Mouse (Mus musculus): ENCODE measurements around the gene Kirrel. TPM values are rescaled to one million over a fixed set of nuclear protein-coding genes. Genes with fewer than 3 reads are reported as not detected.
A peak's percentile ranks its signal among the peaks of the same experiment; 100 is the strongest.

Kirrel gene
- polyA plus RNA-seq, 1 experiment from 2014 or later, result 7.6 TPM

DNA sequence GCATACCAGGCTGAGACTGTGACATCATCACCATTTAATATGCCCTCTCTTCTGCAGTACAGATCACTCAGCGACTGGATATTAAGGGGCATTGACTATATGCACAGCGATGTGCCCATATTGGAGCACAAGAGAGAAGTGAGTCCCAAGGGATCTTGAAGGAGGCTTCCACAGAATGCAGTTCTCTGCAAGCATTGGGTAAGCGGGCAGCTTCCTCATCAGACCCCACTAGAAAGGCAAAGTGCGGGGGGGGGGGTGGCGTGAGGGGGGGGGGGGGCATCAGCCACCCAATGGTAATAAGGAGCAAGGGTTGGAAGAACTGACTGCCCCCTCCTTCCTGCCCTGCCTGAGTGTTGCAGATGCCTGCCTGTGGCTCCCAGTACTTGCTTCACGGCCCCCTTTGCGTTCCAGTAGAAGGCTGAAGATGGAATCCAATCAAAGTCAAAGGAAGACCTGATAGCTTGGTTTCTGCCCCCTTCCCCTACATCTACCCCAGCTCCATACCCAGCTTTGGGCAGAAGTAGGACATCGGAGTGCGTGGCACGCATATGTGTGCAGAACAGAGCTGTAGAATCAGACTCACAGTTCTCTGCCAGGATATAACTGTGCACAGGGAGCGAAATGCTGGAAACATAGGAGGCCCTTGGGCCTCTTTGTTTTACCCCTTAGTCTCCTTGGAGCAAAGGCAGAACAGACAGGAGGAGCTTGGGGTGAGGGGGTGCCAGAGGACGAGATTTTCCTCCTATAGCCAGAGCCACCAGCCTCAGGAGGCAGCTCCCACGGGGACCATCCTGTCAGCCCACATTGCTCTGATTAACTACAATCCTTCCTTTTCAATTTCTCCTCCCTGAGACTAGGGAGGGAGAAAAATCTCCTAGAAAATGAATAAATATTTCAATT, 3.1 kb downstream of the Kirrel start:
- H3K4me1 ChIP-seq (ENCODE audit: control insufficient read depth, insufficient read depth, low read length), result peaks cover 67% of the 10 kb centered on the region
- H3K9ac ChIP-seq (ENCODE audit: low read length), result peak overlapping the region; percentile 91
- peak overlapping the region; percentile 87 for H3K27ac ChIP-seq (ENCODE audit: low read length)
- H3K27me3 ChIP-seq (ENCODE audit: control insufficient read depth, insufficient read depth, low read length), result no peaks in the 10 kb centered on the region
- 40% methylated on average over 12 of the region's 13 CpGs for WGBS
- peak overlapping the region; percentile 86 for H3K4me3 ChIP-seq (ENCODE audit: low read length)
- H3K36me3 ChIP-seq (ENCODE audit: control insufficient read depth, insufficient read depth), result no peaks in the 10 kb centered on the region
- peak overlapping the region; percentile 75 for H3K4me2 ChIP-seq (ENCODE audit: low read depth, low read length)
- no peaks in the 10 kb centered on the region for H3K9me3 ChIP-seq (replicated peaks; ENCODE audit: control insufficient read depth, low read length)
- no peak for ATAC-seq (replicated peaks; ENCODE audit: extremely low read depth, insufficient read depth, low FRiP score)

DNA sequence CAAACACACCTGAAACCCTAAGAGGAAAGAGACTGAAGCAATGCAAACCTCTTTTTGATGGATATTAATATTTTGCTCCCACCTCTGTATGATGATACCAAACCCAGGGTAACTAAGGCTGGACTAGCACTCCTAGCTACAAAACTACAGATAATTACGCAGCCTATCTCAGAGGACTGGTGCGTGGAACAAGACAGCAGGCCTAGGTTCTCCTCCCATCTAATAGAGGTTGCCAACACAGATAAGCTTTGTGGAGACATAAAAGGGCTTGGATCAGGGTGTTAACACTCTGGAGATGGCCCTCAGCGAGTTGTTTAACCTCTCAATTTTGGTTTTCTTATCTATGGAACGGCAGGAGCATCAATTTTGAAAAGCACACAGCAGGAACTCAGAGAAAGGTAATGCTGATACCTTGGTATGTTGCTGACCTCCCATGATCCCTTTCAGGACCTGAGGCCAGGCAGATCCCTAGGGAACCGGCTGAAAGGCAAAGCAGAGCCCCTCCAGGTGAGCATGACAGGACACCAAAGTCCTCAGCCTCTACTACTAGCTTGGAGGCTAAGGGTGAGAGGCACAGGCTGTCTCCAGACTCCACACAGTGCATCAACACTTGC, 5.0 kb downstream of the Kirrel start:
- no peaks in the 10 kb centered on the region for H3K36me3 ChIP-seq (ENCODE audit: control insufficient read depth, insufficient read depth)
- H3K9ac ChIP-seq (ENCODE audit: low read length), result no peak overlapping the region
- H3K27ac ChIP-seq (ENCODE audit: low read length), result no peak overlapping the region
- 37% methylated on average over 5 of the region's 5 CpGs for WGBS
- H3K4me3 ChIP-seq (ENCODE audit: low read length), result no peak overlapping the region
- H3K9me3 ChIP-seq (replicated peaks; ENCODE audit: control insufficient read depth, low read length), result no peaks in the 10 kb centered on the region
- H3K4me1 ChIP-seq (ENCODE audit: control insufficient read depth, insufficient read depth, low read length), result peaks cover 76% of the 10 kb centered on the region
- no peaks in the 10 kb centered on the region for H3K27me3 ChIP-seq (ENCODE audit: control insufficient read depth, insufficient read depth, low read length)
- no peak for ATAC-seq (replicated peaks; ENCODE audit: extremely low read depth, insufficient read depth, low FRiP score)
- no peak overlapping the region for H3K4me2 ChIP-seq (ENCODE audit: low read depth, low read length)

DNA sequence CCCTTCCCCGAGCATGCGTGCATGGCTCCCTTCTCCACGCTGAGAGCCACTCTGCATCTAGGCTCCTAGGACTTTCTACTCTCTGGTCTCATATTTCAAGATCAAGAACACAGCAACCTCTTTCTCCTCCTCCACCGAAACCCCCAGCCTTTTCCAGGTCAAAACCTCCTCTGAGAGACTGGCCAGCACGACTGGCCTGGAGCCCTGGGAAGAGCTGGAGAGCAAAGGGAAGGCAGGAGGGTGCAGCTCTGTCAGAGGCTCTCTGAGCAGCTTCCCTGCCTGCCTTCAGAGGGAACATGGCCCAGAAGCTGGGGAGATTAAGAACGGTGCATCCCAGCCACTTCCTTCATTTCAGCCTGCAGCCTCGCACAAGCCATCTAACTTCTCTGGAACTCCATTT, 5.8 kb downstream of the Kirrel start:
- Histone ChIP-seq H3K27ac (ENCODE audit: low read length) (no peak overlapping the region), H3K4me1 (ENCODE audit: control insufficient read depth, insufficient read depth, low read length) (peaks cover 78% of the 10 kb centered on the region), H3K9me3 (replicated peaks; ENCODE audit: control insufficient read depth, low read length) (no peaks in the 10 kb centered on the region), H3K36me3 (ENCODE audit: control insufficient read depth, insufficient read depth) (no peaks in the 10 kb centered on the region), H3K4me2 (ENCODE audit: low read depth, low read length) (no peak overlapping the region), H3K4me3 (ENCODE audit: low read length) (no peak overlapping the region), H3K27me3 (ENCODE audit: control insufficient read depth, insufficient read depth, low read length) (no peaks in the 10 kb centered on the region), H3K9ac (ENCODE audit: low read length) (no peak overlapping the region)
- no peak for ATAC-seq (replicated peaks; ENCODE audit: extremely low read depth, insufficient read depth, low FRiP score)
- 44% methylated on average over 7 of the region's 7 CpGs for WGBS

DNA sequence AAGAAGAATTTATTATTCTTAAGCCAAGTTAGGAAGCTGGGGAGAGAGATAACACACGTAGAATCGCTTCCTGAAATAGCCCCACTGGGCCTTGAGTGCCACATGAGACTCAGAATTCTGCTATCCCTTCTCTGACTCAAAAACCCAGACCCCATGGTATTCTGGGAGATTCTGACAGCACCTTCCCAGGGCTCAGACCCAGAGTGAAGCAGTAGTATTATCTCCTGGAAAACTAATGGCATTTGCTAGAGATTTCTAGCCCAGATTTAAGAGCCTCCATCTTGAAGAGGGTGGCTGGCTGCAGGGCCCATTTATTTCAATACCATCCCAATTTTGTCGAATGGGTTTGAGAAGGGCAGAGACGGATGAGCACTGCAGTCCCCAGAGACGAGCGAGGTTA, 6.9 kb downstream of the Kirrel start:
- 55% methylated on average over 6 of the region's 6 CpGs for WGBS
- Histone ChIP-seq H3K4me1 (ENCODE audit: control insufficient read depth, insufficient read depth, low read length) (peaks cover 74% of the 10 kb centered on the region), H3K9ac (ENCODE audit: low read length) (no peak overlapping the region), H3K4me2 (ENCODE audit: low read depth, low read length) (no peak overlapping the region), H3K4me3 (ENCODE audit: low read length) (no peak overlapping the region), H3K27me3 (ENCODE audit: control insufficient read depth, insufficient read depth, low read length) (no peaks in the 10 kb centered on the region), H3K36me3 (ENCODE audit: control insufficient read depth, insufficient read depth) (no peaks in the 10 kb centered on the region), H3K9me3 (replicated peaks; ENCODE audit: control insufficient read depth, low read length) (no peaks in the 10 kb centered on the region), H3K27ac (ENCODE audit: low read length) (peak overlapping the region; percentile 36)
- no peak for ATAC-seq (replicated peaks; ENCODE audit: extremely low read depth, insufficient read depth, low FRiP score)

DNA sequence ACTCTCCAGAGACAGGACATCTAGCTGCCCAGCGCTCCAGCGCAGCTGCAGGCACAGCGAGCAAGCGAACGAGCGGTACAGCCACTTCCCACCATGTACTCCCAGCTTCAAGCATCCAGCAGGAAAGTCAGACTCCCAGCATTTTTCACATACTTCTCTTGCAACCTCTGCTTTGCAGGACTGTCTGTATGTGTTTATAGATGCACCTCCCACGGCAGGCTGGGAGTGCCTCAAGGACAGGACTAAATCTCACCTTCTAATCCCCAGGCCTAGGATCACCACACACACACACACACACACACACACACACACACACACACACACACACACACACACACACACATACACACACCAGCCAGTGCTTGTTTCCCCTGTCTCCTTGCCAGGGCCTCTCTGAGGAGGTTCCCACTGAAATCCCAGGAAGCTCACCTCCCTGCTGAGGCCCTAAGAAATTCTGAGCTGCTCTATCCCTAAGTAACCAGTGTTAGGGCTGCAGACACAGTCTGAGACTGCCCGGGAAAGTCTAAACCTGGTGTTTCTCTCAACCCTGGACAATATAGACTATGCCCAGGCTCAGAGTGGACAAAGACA, 9.2 kb downstream of the Kirrel start:
- 29% methylated on average over 8 of the region's 8 CpGs for WGBS
- H3K4me1 ChIP-seq (ENCODE audit: control insufficient read depth, insufficient read depth, low read length), result peaks cover 67% of the 10 kb centered on the region
- H3K36me3 ChIP-seq (ENCODE audit: control insufficient read depth, insufficient read depth), result no peaks in the 10 kb centered on the region
- H3K9me3 ChIP-seq (replicated peaks; ENCODE audit: control insufficient read depth, low read length), result no peaks in the 10 kb centered on the region
- no peak overlapping the region for H3K4me3 ChIP-seq (ENCODE audit: low read length)
- no peaks in the 10 kb centered on the region for H3K27me3 ChIP-seq (ENCODE audit: control insufficient read depth, insufficient read depth, low read length)
- peak; percentile 44; the same call in 1 of the 2 replicates for ATAC-seq (replicated peaks; ENCODE audit: extremely low read depth, insufficient read depth, low FRiP score)
- H3K4me2 ChIP-seq (ENCODE audit: low read depth, low read length), result peak overlapping the region; percentile 39
- peak overlapping the region; percentile 51 for H3K9ac ChIP-seq (ENCODE audit: low read length)
- peak overlapping the region; percentile 80 for H3K27ac ChIP-seq (ENCODE audit: low read length)

DNA sequence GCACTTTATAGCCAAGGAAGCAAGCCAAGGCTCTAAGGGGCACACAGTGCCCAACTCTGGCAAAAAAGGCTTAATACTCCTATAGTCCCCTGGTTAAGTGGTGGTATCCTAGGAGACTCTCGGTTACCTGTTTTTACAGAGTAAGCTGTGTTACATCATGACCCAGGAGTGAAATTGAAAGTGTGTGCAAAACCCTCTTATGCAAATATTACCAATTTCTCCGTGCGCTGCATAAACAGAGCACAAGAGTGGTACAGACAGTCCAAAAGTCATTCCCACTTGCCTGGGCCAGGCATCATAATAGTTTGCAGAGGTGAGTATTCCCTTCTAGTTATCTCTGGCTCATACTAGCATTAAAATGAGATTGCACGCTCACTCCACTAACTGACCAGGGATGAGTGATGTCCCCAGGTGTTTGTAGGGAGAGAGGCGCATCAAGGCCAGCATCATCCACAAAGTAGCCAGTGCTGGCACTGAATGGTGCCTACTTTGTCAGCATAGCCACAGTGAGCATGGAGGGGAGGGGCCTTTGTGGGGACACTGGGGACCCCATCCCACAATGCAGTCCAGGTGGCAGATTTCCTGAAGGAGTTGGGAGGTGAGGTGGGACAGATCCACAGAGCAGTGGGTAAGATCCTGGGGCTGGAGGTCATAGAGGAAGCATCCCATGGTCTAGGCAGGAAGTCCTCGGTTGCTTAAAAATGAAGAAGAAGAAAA, 10.3 kb downstream of the Kirrel start:
- H3K27ac ChIP-seq (ENCODE audit: low read length), result no peak overlapping the region; the same call in 1 of the 2 replicates

DNA sequence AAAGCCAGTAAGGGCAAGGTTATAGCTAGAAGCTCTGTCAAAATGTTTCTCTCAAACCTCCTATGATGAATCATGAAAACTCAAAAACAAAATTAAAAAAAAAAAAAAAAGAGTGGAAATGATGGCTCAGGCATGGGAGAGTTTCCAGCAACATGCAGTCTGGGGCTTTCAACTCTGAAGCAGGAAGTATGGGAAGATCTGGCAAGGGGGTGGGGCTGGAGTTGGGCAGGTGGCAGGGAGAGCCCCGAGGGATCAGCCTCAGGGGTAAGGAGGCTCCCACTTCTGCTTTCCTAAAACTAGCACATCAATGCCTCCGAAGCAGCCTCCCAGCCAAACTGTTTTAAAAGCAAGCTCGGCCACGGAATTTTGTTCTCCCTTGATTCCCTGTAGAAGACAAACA, 11.4 kb downstream of the Kirrel start:
- WGBS, result 49% methylated on average over 4 of the region's 4 CpGs
- H3K27me3 ChIP-seq (ENCODE audit: control insufficient read depth, insufficient read depth, low read length), result no peaks in the 10 kb centered on the region
- peaks cover 62% of the 10 kb centered on the region for H3K4me1 ChIP-seq (ENCODE audit: control insufficient read depth, insufficient read depth, low read length)
- no peak overlapping the region for H3K9ac ChIP-seq (ENCODE audit: low read length)
- H3K9me3 ChIP-seq (replicated peaks; ENCODE audit: control insufficient read depth, low read length), result no peaks in the 10 kb centered on the region
- H3K4me3 ChIP-seq (ENCODE audit: low read length), result no peak overlapping the region
- H3K4me2 ChIP-seq (ENCODE audit: low read depth, low read length), result no peak overlapping the region
- ATAC-seq (replicated peaks; ENCODE audit: extremely low read depth, insufficient read depth, low FRiP score), result no peak
- no peaks in the 10 kb centered on the region for H3K36me3 ChIP-seq (ENCODE audit: control insufficient read depth, insufficient read depth)
- no peak overlapping the region for H3K27ac ChIP-seq (ENCODE audit: low read length)

More for the DNA sequence above, 10.3 kb downstream of the Kirrel start:
- WGBS, result 87% methylated on average over 6 of the region's 6 CpGs
- ATAC-seq (replicated peaks; ENCODE audit: extremely low read depth, insufficient read depth, low FRiP score), result no peak
- Histone ChIP-seq H3K27me3 (ENCODE audit: control insufficient read depth, insufficient read depth, low read length) (no peaks in the 10 kb centered on the region), H3K9me3 (replicated peaks; ENCODE audit: control insufficient read depth, low read length) (no peaks in the 10 kb centered on the region), H3K4me3 (ENCODE audit: low read length) (no peak overlapping the region), H3K4me1 (ENCODE audit: control insufficient read depth, insufficient read depth, low read length) (peaks cover 61% of the 10 kb centered on the region), H3K4me2 (ENCODE audit: low read depth, low read length) (no peak overlapping the region; the same call in 1 of the 2 replicates), H3K9ac (ENCODE audit: low read length) (peak overlapping the region; percentile 51; the same call in 1 of the 2 replicates), H3K36me3 (ENCODE audit: control insufficient read depth, insufficient read depth) (no peaks in the 10 kb centered on the region)

DNA sequence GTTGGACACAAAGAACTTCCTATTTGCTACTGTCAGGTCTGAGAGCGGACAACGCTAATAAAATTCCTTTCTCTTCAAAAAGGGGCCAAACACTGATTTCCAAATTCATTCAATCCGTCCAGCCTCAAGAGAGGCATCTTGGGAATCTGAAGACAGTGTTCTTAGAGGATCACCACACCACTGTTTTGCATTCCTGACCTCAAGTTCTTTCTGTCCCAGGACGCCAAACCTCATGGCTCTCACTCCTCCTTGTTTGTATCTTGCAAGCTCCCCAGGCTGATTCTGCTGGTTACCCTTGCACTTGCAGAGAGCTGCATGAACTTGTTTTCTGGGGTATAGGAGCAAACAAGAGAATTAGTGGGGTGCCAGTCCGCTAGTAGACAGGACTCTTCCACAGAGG, 12.2 kb downstream of the Kirrel start:
- Histone ChIP-seq H3K27me3 (ENCODE audit: control insufficient read depth, insufficient read depth, low read length) (no peaks in the 10 kb centered on the region), H3K4me2 (ENCODE audit: low read depth, low read length) (no peak overlapping the region), H3K4me1 (ENCODE audit: control insufficient read depth, insufficient read depth, low read length) (peaks cover 62% of the 10 kb centered on the region), H3K4me3 (ENCODE audit: low read length) (no peak overlapping the region), H3K27ac (ENCODE audit: low read length) (no peak overlapping the region), H3K9me3 (replicated peaks; ENCODE audit: control insufficient read depth, low read length) (no peaks in the 10 kb centered on the region), H3K36me3 (ENCODE audit: control insufficient read depth, insufficient read depth) (no peaks in the 10 kb centered on the region), H3K9ac (ENCODE audit: low read length) (no peak overlapping the region)
- ATAC-seq (replicated peaks; ENCODE audit: extremely low read depth, insufficient read depth, low FRiP score), result no peak
- 70% methylated on average over 5 of the region's 5 CpGs for WGBS
